Comparison of ENCODE assay signal across 11 mouse cellular contexts in the genomic region with DNA sequence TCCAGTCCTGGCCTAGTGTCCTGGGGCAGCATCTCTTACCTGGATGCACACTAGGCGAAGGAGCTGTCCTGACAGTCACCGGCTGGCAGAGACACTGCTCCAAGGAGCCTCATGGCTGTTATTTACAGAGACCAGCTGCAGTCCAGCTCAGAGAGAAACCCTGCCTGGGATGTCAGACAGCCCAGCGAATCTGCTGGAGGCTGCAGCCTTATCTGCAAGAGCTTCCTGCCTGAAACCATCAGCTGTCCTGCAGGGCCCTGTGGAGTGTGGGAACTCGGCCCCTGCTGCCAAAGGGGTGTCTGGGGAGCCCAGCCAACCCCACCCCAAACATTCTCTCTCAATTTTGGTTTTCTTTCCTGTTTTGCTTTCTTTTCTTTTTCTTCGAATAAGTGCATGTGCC. TPM values are rescaled to one million over a fixed set of nuclear protein-coding genes. Genes with fewer than 3 reads are reported as not detected.
DNase-seq lines count a peak whose midpoint lies in the region; ATAC-seq and TF ChIP-seq lines count a peak whose summit lies in the region.
"Had no signal": no experiment of that assay in that cellular context is flagged by ENCODE, and none has a peak within 500 bp of the region (broad histone marks: within the 10 kb centered on the region; RNA-seq: fewer than 3 reads in every experiment).

Colec11 (minus strand) TSS at position 183 of the 400 bp plus-strand sequence.

- H3K9me3 ChIP-seq in forebrain, postnatal 0 days (ENCODE audit: low read length) = no peaks in the 10 kb centered on the region
- H3K9me3 ChIP-seq: limb, embryonic 10.5 days had no signal

- no peak within 1 kb of the TSS for H3K4me3 ChIP-seq in forebrain, postnatal 0 days (ENCODE audit: low read depth, low read length)
- H3K4me3 ChIP-seq: limb, embryonic 10.5 days had no signal

- peak; percentile 7 for DNase-seq in kidney, adult 11 months
- DNase-seq in kidney, adult 18-20 months = no peak
- DNase-seq in urinary bladder, postnatal 14 days (ENCODE audit: low spot score) = peak; percentile 13
- no peak for DNase-seq in urinary bladder, postnatal 36 days (ENCODE audit: low spot score in 2 of 2)
- DNase-seq in kidney, postnatal 4 days = peak; percentile 44 to 62
- DNase-seq in forebrain, postnatal 0 days = no peak
- DNase-seq in frontal cortex, postnatal 36 days (ENCODE audit: low spot score in 2 of 2) = no peak
- no peak for DNase-seq in cerebellum, postnatal 25 days
- DNase-seq: cerebellum, adult 11 months had no signal

- no peak for TF ChIP-seq CTCF in forebrain, postnatal 0 days (IDR thresholded peaks at IDR 0.05; ENCODE audit: low read depth)

- peaks cover 4% of the 10 kb centered on the region for H3K36me3 ChIP-seq in forebrain, postnatal 0 days (ENCODE audit: insufficient read depth)

- ATAC-seq in forebrain, postnatal 0 days = no peak

- H3K27ac ChIP-seq in forebrain, postnatal 0 days (ENCODE audit: low read depth, low read length) = no peak within 1 kb of the TSS
- H3K27ac ChIP-seq: limb, embryonic 10.5 days had no signal

- no peaks in the 10 kb centered on the region for H3K4me1 ChIP-seq in forebrain, postnatal 0 days (ENCODE audit: insufficient read depth)
- H3K4me1 ChIP-seq: limb, embryonic 10.5 days had no signal

- no peak within 1 kb of the TSS for H3K9ac ChIP-seq in forebrain, postnatal 0 days

- whole genome bisulfite sequencing in forebrain, postnatal 0 days = 65% methylated on average over 5 of the region's 5 CpGs

- H3K4me2 ChIP-seq in forebrain, postnatal 0 days (ENCODE audit: low read depth) = no peak within 1 kb of the TSS

- H3K27me3 ChIP-seq in forebrain, postnatal 0 days (ENCODE audit: insufficient read depth, low read length) = no peaks in the 10 kb centered on the region

RNA-seq across cellular contexts. Expression of gene Colec11, which starts in this region (rescaled TPM):
- total RNA-seq in forebrain, postnatal 0 days (2014; rRNA removed) = 0.48 and 0.62 TPM in 2 replicates
- polyA plus RNA-seq in forebrain, postnatal 0 days (2015; fragmentation: Nextera tagmentation; extraction: Ambion mirVana) = 0.39 and 1.1 TPM in 2 replicates
- polyA plus RNA-seq: embryonic facial prominence, embryonic 11.5 days; limb, embryonic 10.5 days had no signal

Comparison
In these comparisons a context has a peak if more than half of its experiments do, and no peak if none do; other contexts are left out.
1. DNase-seq: peak in kidney, adult 11 months (single experiment), urinary bladder, postnatal 14 days (single experiment) and kidney, postnatal 4 days (2 of 2); none in kidney, adult 18-20 months (single experiment), urinary bladder, postnatal 36 days (0 of 2), forebrain, postnatal 0 days (single experiment), frontal cortex, postnatal 36 days (0 of 2) and cerebellum, postnatal 25 days (0 of 2).